Mouse (Mus musculus): ENCODE measurements around the gene Gprin3. TPM values are rescaled to one million over a fixed set of nuclear protein-coding genes. Genes with fewer than 3 reads are reported as not detected.

Gene Gprin3
- polyA plus RNA-seq, 2 experiments = 0.02 to 0.06 TPM

- H3K27ac ChIP-seq = no peak overlapping the region
- H3K9me3 ChIP-seq (ENCODE audit: control insufficient read depth, low read length) = no peaks in the 10 kb centered on the region
- H3K4me1 ChIP-seq (replicated peaks; ENCODE audit: control insufficient read depth in 2 of 2, insufficient read depth in 2 of 2, low read length in 1 of 2) = no peaks in the 10 kb centered on the region
- ATAC-seq (ENCODE audit: insufficient read depth) (no peak), DNase-seq (ENCODE audit: low read depth in 3 of 3, low spot score in 3 of 3) (no peak)
- H3K9ac ChIP-seq (replicated peaks) = no peak overlapping the region
- TF ChIP-seq EP300 (IDR thresholded peaks at IDR 0.05; ENCODE audit: low read depth) = no peak
- no peak for TF ChIP-seq CTCF (IDR thresholded peaks at IDR 0.05; ENCODE audit: low read depth)
- H3K4me3 ChIP-seq (ENCODE audit: insufficient read depth in 1 of 2, low read depth in 2 of 2, low read length in 2 of 2) = no peak overlapping the region
- H3K36me3 ChIP-seq (replicated peaks; ENCODE audit: control insufficient read depth, insufficient read depth, low read depth) = no peaks in the 10 kb centered on the region
- no peaks in the 10 kb centered on the region for H3K27me3 ChIP-seq (ENCODE audit: control insufficient read depth, insufficient read depth, low read length)
- H3K4me2 ChIP-seq (ENCODE audit: low read depth) = no peak overlapping the region
- 76% methylated on average over 4 of the region's 4 CpGs for WGBS (ENCODE audit: insufficient replicate concordance)
These were observed 18.6 kb downstream of the Gprin3 start for GRCm38 (mm10) chr6:59407482-59407997.

- no peak for DNase-seq (ENCODE audit: low read depth in 3 of 3, low spot score in 3 of 3)
- Histone ChIP-seq H3K36me3 (replicated peaks; ENCODE audit: control insufficient read depth, insufficient read depth, low read depth) (no peaks in the 10 kb centered on the region), H3K9me3 (ENCODE audit: control insufficient read depth, low read length) (no peaks in the 10 kb centered on the region), H3K9ac (replicated peaks) (no peak overlapping the region), H3K27me3 (ENCODE audit: control insufficient read depth, insufficient read depth, low read length) (no peaks in the 10 kb centered on the region), H3K27ac (no peak overlapping the region), H3K4me2 (ENCODE audit: low read depth) (no peak overlapping the region), H3K4me3 (ENCODE audit: insufficient read depth in 1 of 2, low read depth in 2 of 2, low read length in 2 of 2) (no peak overlapping the region), H3K4me1 (replicated peaks; ENCODE audit: control insufficient read depth in 2 of 2, insufficient read depth in 2 of 2, low read length in 1 of 2) (no peaks in the 10 kb centered on the region)
- TF ChIP-seq CTCF (IDR thresholded peaks at IDR 0.05; ENCODE audit: low read depth) (no peak), EP300 (IDR thresholded peaks at IDR 0.05; ENCODE audit: low read depth) (no peak)
- no peak for ATAC-seq (ENCODE audit: insufficient read depth)
- WGBS (ENCODE audit: insufficient replicate concordance) = 53% methylated on average over 3 of the region's 3 CpGs
These were observed 35.9 kb downstream of the Gprin3 start for GRCm38 (mm10) chr6:59390208-59390607.

- Histone ChIP-seq H3K27me3 (ENCODE audit: control insufficient read depth, insufficient read depth, low read length) (no peaks in the 10 kb centered on the region), H3K36me3 (replicated peaks; ENCODE audit: control insufficient read depth, insufficient read depth, low read depth) (no peaks in the 10 kb centered on the region), H3K27ac (no peak overlapping the region), H3K4me3 (ENCODE audit: insufficient read depth in 1 of 2, low read depth in 2 of 2, low read length in 2 of 2) (no peak overlapping the region), H3K9ac (replicated peaks) (no peak overlapping the region), H3K9me3 (ENCODE audit: control insufficient read depth, low read length) (no peaks in the 10 kb centered on the region), H3K4me1 (replicated peaks; ENCODE audit: control insufficient read depth in 2 of 2, insufficient read depth in 2 of 2, low read length in 1 of 2) (no peaks in the 10 kb centered on the region), H3K4me2 (ENCODE audit: low read depth) (no peak overlapping the region)
- ATAC-seq (ENCODE audit: insufficient read depth) (no peak), DNase-seq (ENCODE audit: low read depth in 3 of 3, low spot score in 3 of 3) (no peak)
- TF ChIP-seq EP300 (IDR thresholded peaks at IDR 0.05; ENCODE audit: low read depth) (no peak), CTCF (IDR thresholded peaks at IDR 0.05; ENCODE audit: low read depth) (no peak)
These were observed 60.8 kb downstream of the Gprin3 start for GRCm38 (mm10) chr6:59365300-59365699.

- H3K27ac ChIP-seq = no peak overlapping the region
- no peak overlapping the region for H3K4me3 ChIP-seq (ENCODE audit: insufficient read depth in 1 of 2, low read depth in 2 of 2, low read length in 2 of 2)
- no peak overlapping the region for H3K4me2 ChIP-seq (ENCODE audit: low read depth)
- no peaks in the 10 kb centered on the region for H3K4me1 ChIP-seq (replicated peaks; ENCODE audit: control insufficient read depth in 2 of 2, insufficient read depth in 2 of 2, low read length in 1 of 2)
- H3K9me3 ChIP-seq (ENCODE audit: control insufficient read depth, low read length) = no peaks in the 10 kb centered on the region
- H3K36me3 ChIP-seq (replicated peaks; ENCODE audit: control insufficient read depth, insufficient read depth, low read depth) = no peaks in the 10 kb centered on the region
- no peak overlapping the region for H3K9ac ChIP-seq (replicated peaks)
- DNase-seq (ENCODE audit: low read depth in 3 of 3, low spot score in 3 of 3) = no peak
- no peak for TF ChIP-seq CTCF (IDR thresholded peaks at IDR 0.05; ENCODE audit: low read depth)
- no peak for TF ChIP-seq EP300 (IDR thresholded peaks at IDR 0.05; ENCODE audit: low read depth)
- WGBS (ENCODE audit: insufficient replicate concordance) = 48% methylated on average over 2 of the region's 2 CpGs
- H3K27me3 ChIP-seq (ENCODE audit: control insufficient read depth, insufficient read depth, low read length) = no peaks in the 10 kb centered on the region
- no peak for ATAC-seq (ENCODE audit: insufficient read depth)
These were observed 62.8 kb downstream of the Gprin3 start for GRCm38 (mm10) chr6:59363282-59363681.

GRCm38 (mm10) chr6:59354943-59355342 is 71.2 kb downstream of the Gprin3 start:
- no peak for ATAC-seq (ENCODE audit: insufficient read depth)
- H3K4me1 ChIP-seq (replicated peaks; ENCODE audit: control insufficient read depth in 2 of 2, insufficient read depth in 2 of 2, low read length in 1 of 2) = no peaks in the 10 kb centered on the region
- no peaks in the 10 kb centered on the region for H3K36me3 ChIP-seq (replicated peaks; ENCODE audit: control insufficient read depth, insufficient read depth, low read depth)
- no peak overlapping the region for H3K9ac ChIP-seq (replicated peaks)
- no peak for DNase-seq (ENCODE audit: low read depth in 3 of 3, low spot score in 3 of 3)
- H3K27ac ChIP-seq = no peak overlapping the region
- TF ChIP-seq CTCF (IDR thresholded peaks at IDR 0.05; ENCODE audit: low read depth) (no peak), EP300 (IDR thresholded peaks at IDR 0.05; ENCODE audit: low read depth) (no peak)
- no peaks in the 10 kb centered on the region for H3K9me3 ChIP-seq (ENCODE audit: control insufficient read depth, low read length)
- H3K27me3 ChIP-seq (ENCODE audit: control insufficient read depth, insufficient read depth, low read length) = no peaks in the 10 kb centered on the region
- WGBS (ENCODE audit: insufficient replicate concordance) = 66% methylated on average over 7 of the region's 7 CpGs
- H3K4me2 ChIP-seq (ENCODE audit: low read depth) = no peak overlapping the region
- H3K4me3 ChIP-seq (ENCODE audit: insufficient read depth in 1 of 2, low read depth in 2 of 2, low read length in 2 of 2) = no peak overlapping the region
